Mouse (Mus musculus) heart, embryonic 16.5 days (tissue): Measurements from ENCODE around the gene Gm5483. TPM values are rescaled to one million over a fixed set of nuclear protein-coding genes. Genes with fewer than 3 reads are reported as not detected.
"Not testable (repeated sequence)": the region's sequence is repeated elsewhere in the genome, so short reads cannot be mapped to it uniquely, and the experiment has no call there.

Source experiments
- ATAC-seq: fragments of 200-750 bp; cut with Nextera tagmentation; replicated peaks from 2 replicates; pipeline ENCODE4 v1.8.0; 2017; ENCODE audit warnings: moderate number of reproducible peaks; ENCODE audit not compliant: insufficient read depth, low FRiP score; ENCODE audit errors: extremely low read depth
- H3K27ac ChIP-seq: fragments of 300-500 bp; sonication (generic); 2 replicates; pipeline ENCODE4 v1.5.1; 2014; ENCODE audit warnings: mild to moderate bottlenecking, low read length, control low read depth, moderate library complexity
- H3K27me3 ChIP-seq: fragments of 300-500 bp; sonication (generic); 2 replicates; pipeline ENCODE4 v1.6.1; 2014; ENCODE audit warnings: low read length, mixed read lengths; ENCODE audit not compliant: control insufficient read depth, insufficient read depth
- H3K36me3 ChIP-seq: fragments of 300-500 bp; sonication (generic); 2 replicates; pipeline ENCODE4 v1.6.1; 2014; ENCODE audit not compliant: control insufficient read depth, insufficient read depth
- H3K4me1 ChIP-seq: fragments of 300-500 bp; sonication (generic); 2 replicates; pipeline ENCODE4 v1.6.1; 2014; ENCODE audit warnings: low read length, mixed read lengths; ENCODE audit not compliant: control insufficient read depth, insufficient read depth
- H3K4me2 ChIP-seq: fragments of 300-500 bp; sonication (generic); 2 replicates; pipeline ENCODE4 v1.6.1; 2014; ENCODE audit warnings: low read depth, mild to moderate bottlenecking, control low read depth, low read length
- H3K4me3 ChIP-seq: fragments of 300-500 bp; sonication (generic); 2 replicates; pipeline ENCODE4 v1.5.1; 2014; ENCODE audit warnings: mild to moderate bottlenecking, control low read depth, low read length
- H3K9ac ChIP-seq: fragments of 300-500 bp; sonication (generic); 2 replicates; pipeline ENCODE4 v1.6.1; 2014; ENCODE audit warnings: low read length, control low read depth
- H3K9me3 ChIP-seq: fragments of 300-500 bp; sonication (generic); replicated peaks from 2 replicates; pipeline ENCODE4 v1.6.1; 2016; ENCODE audit warnings: low read length; ENCODE audit not compliant: control insufficient read depth
- WGBS: fragments of 180-500 bp; shearing (Covaris S2); extraction: QIAGEN DNeasy Blood & Tissue Kit; methylation state at CpG from one replicate; pipeline ENCODE4 v1.1.7; 2014; 5-methylcytosine and 5-hydroxymethylcytosine counted together
- polyA plus RNA-seq: library from polyadenylated mRNA; unstranded; fragments of >200 nt; fragmentation: Nextera tagmentation; extraction: Ambion mirVana; gene quantifications from 2 replicates; pipeline ENCODE4 v1.2.1, GENCODE M21; 2015

Gene Gm5483
- polyA plus RNA-seq, 1 experiment from 2014 or later, result 2.6 TPM

GRCm38 (mm10) chr16:36209967-36210453 lies 26.0 kb downstream of the Gm5483 start, which contains the start of gene Gm5416:
Gm5416 (plus strand) TSS chr16:36210403.
- WGBS, result 72% methylated on average over 2 of the region's 2 CpGs
- no peaks in the 10 kb centered on the region for H3K9me3 ChIP-seq
- H3K27ac ChIP-seq, result no peak within 1 kb of the TSS
- no peak within 1 kb of the TSS for H3K9ac ChIP-seq
- H3K27me3 ChIP-seq, result no peaks in the 10 kb centered on the region
- no peaks in the 10 kb centered on the region for H3K4me1 ChIP-seq
- no peak within 1 kb of the TSS for H3K4me3 ChIP-seq
- no peak within 1 kb of the TSS for H3K4me2 ChIP-seq
- ATAC-seq, result no peak
- H3K36me3 ChIP-seq, result no peaks in the 10 kb centered on the region

- H3K4me1 ChIP-seq, H3K4me2 ChIP-seq, H3K27me3 ChIP-seq, H3K4me3 ChIP-seq, H3K27ac ChIP-seq, H3K36me3 ChIP-seq, ATAC-seq, H3K9ac ChIP-seq, H3K9me3 ChIP-seq: not testable (repeated sequence)
- 89% methylated on average over 6 of the region's 7 CpGs for WGBS
Measured at GRCm38 (mm10) chr16:36221168-36221567, 37.2 kb downstream of the Gm5483 start, which contains the start of gene 2010005H15Rik. 2010005H15Rik (plus strand) TSS chr16:36221468.

Other genes starting within 250 kb of the Gm5483 start
- gene Parp9, start 245.7 kb upstream of the Gm5483 start, polyA plus RNA-seq, result 11.0 and 15.4 TPM in 2 replicates
- gene Dtx3l, start 245.1 kb upstream of the Gm5483 start, polyA plus RNA-seq, result 7.7 and 9.4 TPM in 2 replicates
- 41.4 and 43.5 TPM in 2 replicates for gene Kpna1, start 205.5 kb upstream of the Gm5483 start, polyA plus RNA-seq
- gene Wdr5b, start 143.0 kb upstream of the Gm5483 start, polyA plus RNA-seq, result 6.5 and 6.9 TPM in 2 replicates
- gene Fam162a, start 112.6 kb upstream of the Gm5483 start, polyA plus RNA-seq, result 952 and 987 TPM in 2 replicates
- 82.2 and 98.9 TPM in 2 replicates for gene Ccdc58, start 112.5 kb upstream of the Gm5483 start, polyA plus RNA-seq
- 0.05 TPM in 1 of 2 replicates, not detected in the other for gene Csta1, start 53.0 kb upstream of the Gm5483 start, polyA plus RNA-seq
- gene Stfa2l1, start 27.4 kb upstream of the Gm5483 start, polyA plus RNA-seq, result 0.42 and 0.93 TPM in 2 replicates
- not detected in 2 replicates for gene Gm5416, start 26.2 kb downstream of the Gm5483 start, polyA plus RNA-seq
- gene 2010005H15Rik, start 37.3 kb downstream of the Gm5483 start, polyA plus RNA-seq, result 1.2 TPM in 1 of 2 replicates, not detected in the other
- gene Stfa1, start 92.7 kb downstream of the Gm5483 start, polyA plus RNA-seq, result 3.6 and 4.0 TPM in 2 replicates
- gene BC117090, start 150.1 kb downstream of the Gm5483 start, polyA plus RNA-seq, result not detected in 2 replicates
- gene BC100530, start 183.5 kb downstream of the Gm5483 start, polyA plus RNA-seq, result 3.1 and 3.4 TPM in 2 replicates
- gene Stfa2, start 224.2 kb downstream of the Gm5483 start, polyA plus RNA-seq, result 0.49 and 0.56 TPM in 2 replicates